Mouse (Mus musculus) sigmoid colon, adult 10 weeks (tissue): ENCODE measurements around the gene Emc6. TPM values are rescaled to one million over a fixed set of nuclear protein-coding genes. Genes with fewer than 3 reads are reported as not detected.

Experiments used
- polyA plus RNA-seq: library from polyadenylated mRNA; stranded (reverse); fragments of 350-450 nt; fragmentation: Illumina TruSeq; extraction: RNeasy Lipid Tissue Mini Kit (QIAGEN cat#74804); gene quantifications from one replicate; pipeline ENCODE4 v1.2.3, GENCODE M21; 2014; ENCODE audit warnings: low read depth, low replicate concordance

The Emc6 gene
- polyA plus RNA-seq: 36.6 TPM

GRCm38 (mm10) chr11:73176608-73177508, at the start of gene Emc6, which contains the start of gene Tax1bp3:
Gene Emc6 (minus strand): TSS chr11:73177037.
Gene Tax1bp3 (plus strand): TSS chr11:73177083.

GRCm38 (mm10) chr11:73199230-73199712, 22.4 kb upstream of the Emc6 start, which contains the start of gene Shpk:
Gene Shpk (plus strand): TSS chr11:73199460.

GRCm38 (mm10) chr11:73198603-73199229, 21.9 kb upstream of the Emc6 start, which contains the start of gene Ctns:
Gene Ctns (minus strand): TSS chr11:73199042.

GRCm38 (mm10) chr11:73159957-73160810, 16.7 kb downstream of the Emc6 start, which contains the start of gene P2rx5:
Gene P2rx5 (plus strand): TSS chr11:73160421.

GRCm38 (mm10) chr11:73137591-73138501, 39.0 kb downstream of the Emc6 start, which contains the start of gene Haspin:
Gene Haspin (minus strand): TSS chr11:73138294.

Other genes with a start within 250 kb of the Emc6 start
- 215 TPM for gene Atp2a3, start 215.9 kb downstream of the Emc6 start, polyA plus RNA-seq
- gene P2rx1, start 177.9 kb downstream of the Emc6 start, polyA plus RNA-seq: 0.76 TPM
- gene Camkk1, start 158.0 kb downstream of the Emc6 start, polyA plus RNA-seq: 0.50 TPM
- gene Ncbp3, start 129.3 kb downstream of the Emc6 start, polyA plus RNA-seq: 10.8 TPM
- gene Itgae, start 86.5 kb downstream of the Emc6 start, polyA plus RNA-seq: 1.4 TPM
- 4.4 TPM for gene Haspin, start 38.7 kb downstream of the Emc6 start, polyA plus RNA-seq
- not detected for gene P2rx5, start 16.6 kb downstream of the Emc6 start, polyA plus RNA-seq
- gene Tax1bp3, start within 50 bp of the Emc6 start, polyA plus RNA-seq: 82.2 TPM
- 18.5 TPM for gene Ctns, start 22.0 kb upstream of the Emc6 start, polyA plus RNA-seq
- gene Shpk, start 22.4 kb upstream of the Emc6 start, polyA plus RNA-seq: 6.1 TPM
- 0.66 TPM for gene Trpv1, start 57.3 kb upstream of the Emc6 start, polyA plus RNA-seq
- 40.7 TPM for gene Trpv3, start 90.4 kb upstream of the Emc6 start, polyA plus RNA-seq
- gene Aspa, start 152.6 kb upstream of the Emc6 start, polyA plus RNA-seq: 32.5 TPM
- not detected for gene Gm49340, start 152.7 kb upstream of the Emc6 start, polyA plus RNA-seq
- 3.1 TPM for gene Spata22, start 152.7 kb upstream of the Emc6 start, polyA plus RNA-seq
- gene Olfr20, start 173.7 kb upstream of the Emc6 start, polyA plus RNA-seq: not detected
- gene Olfr376, start 194.2 kb upstream of the Emc6 start, polyA plus RNA-seq: not detected
- gene Olfr1, start 222.6 kb upstream of the Emc6 start, polyA plus RNA-seq: not detected